Mouse (Mus musculus) right cerebral cortex, postnatal 36 days (tissue): Measurements from ENCODE around the gene Klhl10.
A peak's percentile ranks its signal among the peaks of the same experiment; 100 is the strongest.

Experiments
- DNase-seq, 2 experiments: peaks; one replicate each; pipeline ENCODE4 v3.0.0; 2022; ENCODE audit warnings: low spot score in 2 of 2, mixed read lengths in 1 of 2

Klhl10 gene

DNA sequence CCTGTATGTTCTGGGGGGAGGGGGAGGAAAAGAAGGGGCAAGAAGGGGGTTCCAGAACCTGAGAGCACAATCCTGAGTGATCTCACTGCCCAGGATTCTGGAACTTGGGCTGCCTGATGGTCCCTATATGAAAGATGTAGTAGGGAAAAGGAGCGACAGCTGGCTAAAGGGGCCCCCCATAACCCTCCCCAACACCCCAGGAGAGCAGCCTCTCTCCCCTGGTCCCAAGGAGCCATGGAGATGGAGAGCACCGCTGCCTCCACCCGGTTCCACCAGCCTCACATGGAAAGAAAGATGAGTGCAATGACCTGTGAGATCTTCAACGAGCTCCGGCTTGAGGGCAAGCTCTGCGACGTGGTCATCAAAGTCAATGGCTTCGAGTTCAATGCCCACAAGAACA, at the start of gene Klhl10, which contains the start of gene Nt5c3b:
Gene Klhl10, plus strand, starts transcription at position 121 of the 400 bp plus-strand sequence.
Gene Nt5c3b, minus strand, starts transcription at position 12 of the 400 bp plus-strand sequence.
- DNase-seq = no peak

DNA sequence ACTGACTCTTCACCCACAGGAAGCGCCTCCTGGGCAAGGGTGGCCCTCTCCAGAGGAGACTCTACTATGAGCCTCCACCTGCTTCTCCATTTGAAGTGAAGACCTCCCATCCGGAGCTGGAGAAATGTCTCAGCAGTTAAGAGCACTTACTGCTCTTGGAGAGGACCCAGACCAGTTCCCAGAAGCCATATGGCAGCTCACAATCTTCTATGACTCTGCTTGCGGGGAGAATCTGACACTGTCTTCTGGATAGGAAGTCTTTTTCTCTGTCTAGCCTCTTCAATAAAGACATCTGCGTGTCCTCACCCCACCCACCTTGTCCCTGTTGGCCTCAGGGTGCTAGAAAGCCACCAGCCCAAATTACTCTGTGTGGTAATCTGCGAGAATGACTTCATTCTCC, 48.8 kb upstream of the Klhl10 start:
- no peak for DNase-seq

DNA sequence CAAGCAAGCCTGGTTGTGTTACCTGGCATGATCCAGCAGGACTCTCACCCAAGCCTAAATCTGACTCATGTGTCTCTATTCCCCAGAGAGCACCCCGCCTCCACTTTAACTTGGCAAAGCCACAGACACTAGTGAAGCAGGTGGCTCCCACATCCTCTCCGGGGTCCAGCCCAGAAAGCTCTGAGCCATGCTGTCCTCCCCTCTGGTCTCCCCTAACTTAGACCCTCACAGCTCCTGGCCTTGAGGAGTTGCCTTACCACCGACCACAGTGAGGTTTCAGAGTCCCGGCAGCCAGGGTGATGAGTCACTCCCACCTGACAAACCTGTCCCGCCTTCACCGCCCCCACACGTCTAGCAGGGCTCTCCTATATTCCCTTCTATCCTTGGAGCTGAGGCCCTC, 48.0 kb upstream of the Klhl10 start:
- DNase-seq = no peak

DNA sequence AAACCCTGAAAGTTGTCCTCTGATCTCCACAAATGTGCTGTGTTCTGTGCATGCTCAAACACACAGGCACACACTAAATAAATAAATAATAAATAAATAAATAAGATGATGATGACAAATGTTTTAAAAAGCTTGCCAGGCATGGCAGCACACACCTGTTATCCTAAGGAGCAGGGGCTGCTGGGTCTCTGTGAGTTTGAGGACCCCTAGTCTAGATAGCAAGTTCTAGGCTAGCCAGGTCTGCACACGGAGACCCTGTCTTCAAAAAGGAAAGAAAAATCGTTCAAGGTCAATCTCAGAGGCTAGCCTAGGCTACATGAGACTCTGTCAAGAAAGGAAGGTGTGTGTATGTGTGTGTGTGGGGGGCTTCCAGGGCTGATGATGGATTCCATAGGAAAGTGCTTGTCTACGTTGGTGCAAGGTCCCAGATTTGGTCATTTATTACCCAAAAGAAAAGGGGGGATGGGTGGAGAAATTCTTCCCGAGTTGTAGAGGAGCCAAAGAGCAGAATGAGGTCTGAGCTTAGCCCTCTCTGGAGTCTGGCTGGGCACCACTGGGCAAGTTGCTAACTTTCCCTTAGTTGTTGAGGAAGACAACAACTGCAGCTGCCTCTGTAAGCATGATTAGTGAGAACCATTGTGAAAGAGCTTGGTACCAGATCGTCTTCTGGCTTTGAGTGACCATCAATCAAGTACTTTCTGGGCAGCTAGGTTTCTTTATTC, 47.2 kb upstream of the Klhl10 start:
- DNase-seq = no peak

DNA sequence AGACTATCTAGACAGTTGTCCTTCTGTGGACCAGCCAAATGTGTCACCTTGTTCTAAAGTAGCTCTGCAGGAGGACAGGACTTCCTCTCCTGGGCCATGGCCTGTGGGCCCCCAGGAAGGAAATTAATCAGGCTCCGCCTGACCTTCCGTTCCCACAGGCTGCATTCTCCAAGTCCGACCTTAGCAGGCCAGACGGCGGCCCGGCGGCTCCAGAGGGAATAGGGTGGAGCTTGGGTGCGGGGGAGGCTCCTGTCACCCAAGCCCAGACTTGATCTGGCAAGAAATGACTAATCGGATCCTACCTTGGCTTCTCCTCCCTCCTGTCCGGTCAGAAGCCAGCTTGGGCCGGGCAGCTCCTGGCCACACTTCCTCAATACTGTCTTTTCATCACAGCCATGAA, 46.5 kb upstream of the Klhl10 start:
- no peak for DNase-seq

DNA sequence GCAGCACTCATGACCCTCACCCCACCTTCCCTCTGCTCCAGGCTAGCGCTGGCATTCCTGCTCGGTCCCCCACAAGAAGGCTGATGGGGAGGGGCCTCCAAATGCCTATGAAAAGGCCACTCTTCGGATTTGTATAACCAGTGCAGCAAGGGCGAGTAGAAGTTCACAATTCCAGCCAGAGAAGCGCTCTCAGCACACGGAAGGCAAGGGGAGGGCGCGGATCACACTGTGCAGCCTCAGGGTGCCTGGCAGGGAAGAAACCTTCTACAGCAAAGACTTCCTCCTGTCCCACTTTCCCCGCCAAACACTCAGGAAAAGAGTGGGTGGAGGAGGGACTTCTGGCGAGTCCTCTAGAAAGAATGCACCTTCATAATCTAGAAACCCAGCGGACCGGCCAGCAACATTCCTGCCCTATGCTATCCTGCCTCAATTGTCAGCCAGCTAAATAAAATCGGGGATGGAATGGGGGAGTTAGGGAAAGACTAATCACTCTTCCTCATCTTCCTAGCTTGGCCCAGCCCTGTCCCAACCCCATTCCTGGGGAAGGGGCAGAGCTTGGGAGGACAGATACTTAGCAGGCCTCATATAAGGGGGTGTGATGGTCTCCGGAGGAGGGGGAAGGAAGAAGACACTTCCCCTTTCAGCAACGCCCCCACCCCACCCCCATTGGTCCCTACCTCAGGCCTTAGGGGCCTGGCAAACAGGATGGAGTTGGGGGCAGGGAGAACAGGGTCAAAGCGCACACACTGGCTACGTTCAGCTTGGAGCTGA, 45.7 kb upstream of the Klhl10 start:
- peak in 1 of 2 experiments; percentile 38 for DNase-seq

DNA sequence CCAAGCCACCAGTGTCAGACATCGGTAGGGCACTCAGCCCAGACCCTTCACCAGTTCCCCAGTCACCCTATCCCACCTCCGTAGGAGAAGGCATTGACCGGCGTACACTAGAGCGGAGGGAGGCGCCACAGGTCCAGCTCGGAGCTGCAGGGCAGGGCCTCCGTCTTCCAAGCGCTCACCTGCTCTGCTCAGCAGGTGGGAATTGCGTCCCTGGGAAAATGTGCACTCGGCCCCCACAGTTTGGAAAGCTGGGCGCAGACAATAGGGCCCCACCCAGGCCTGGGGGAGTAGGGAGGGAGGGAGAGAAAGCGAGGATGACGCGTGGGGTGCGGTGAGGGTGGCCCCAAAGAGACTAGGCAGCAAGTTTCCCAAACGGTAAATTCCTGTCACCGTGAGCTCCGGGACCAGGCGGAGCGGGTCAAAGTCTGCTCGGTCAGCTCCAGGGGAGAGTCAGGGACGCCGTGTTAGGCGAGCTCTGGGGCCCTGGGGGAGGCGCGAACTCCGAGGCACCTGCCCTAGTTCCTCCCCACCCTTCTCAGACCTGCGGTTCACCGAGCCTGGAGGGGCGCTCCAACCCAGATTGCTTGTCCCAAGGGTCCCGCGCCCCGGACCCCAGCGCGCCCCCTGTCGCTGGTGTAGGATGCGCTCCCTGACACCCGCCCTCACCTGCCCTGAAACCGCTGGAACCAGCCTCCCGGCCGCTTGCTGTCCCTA, 44.7 kb upstream of the Klhl10 start:
- peak in 1 of 2 experiments; percentile 14 for DNase-seq

DNA sequence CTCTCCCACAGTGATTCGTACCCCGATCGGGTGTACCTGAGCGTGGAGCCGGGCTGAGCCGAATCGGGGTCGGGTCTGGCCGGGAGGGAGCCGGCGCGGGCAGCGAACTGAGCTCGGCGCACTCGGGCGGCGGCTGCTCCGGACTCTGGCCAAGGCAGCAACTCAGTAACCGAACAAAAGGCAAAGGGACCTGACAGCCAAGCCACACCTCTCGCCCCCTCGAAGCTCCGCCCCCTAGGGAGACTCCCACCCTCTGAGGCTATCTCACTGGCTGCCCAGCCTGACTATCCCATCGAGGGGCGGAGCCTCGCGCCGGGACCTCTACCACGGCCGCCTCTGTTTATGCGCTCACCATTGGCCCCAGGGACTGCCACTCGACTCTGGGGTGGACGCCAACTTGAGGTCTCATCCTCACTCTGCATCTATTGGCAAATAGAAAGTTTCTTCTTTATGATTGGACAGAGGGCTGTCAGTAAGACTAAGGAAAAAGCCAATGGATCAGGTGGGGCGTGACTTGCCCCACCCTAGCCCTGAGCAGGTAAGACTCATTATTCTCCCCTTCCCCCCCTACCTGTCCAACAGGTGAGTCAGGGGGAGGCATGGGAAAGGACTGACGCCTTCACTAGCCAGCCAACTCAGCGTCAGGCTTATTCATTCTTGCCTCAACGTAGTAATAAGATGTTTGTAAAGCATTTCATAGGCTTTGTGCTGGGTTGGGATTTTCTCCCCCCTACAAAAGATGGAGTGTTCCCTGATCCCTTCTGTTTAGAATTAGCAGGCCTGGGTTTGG, 43.9 kb upstream of the Klhl10 start, which contains the start of gene Jup:
Gene Jup, minus strand, starts transcription at position 164 of the 790 bp plus-strand sequence.
- peak; percentile 100 for DNase-seq

DNA sequence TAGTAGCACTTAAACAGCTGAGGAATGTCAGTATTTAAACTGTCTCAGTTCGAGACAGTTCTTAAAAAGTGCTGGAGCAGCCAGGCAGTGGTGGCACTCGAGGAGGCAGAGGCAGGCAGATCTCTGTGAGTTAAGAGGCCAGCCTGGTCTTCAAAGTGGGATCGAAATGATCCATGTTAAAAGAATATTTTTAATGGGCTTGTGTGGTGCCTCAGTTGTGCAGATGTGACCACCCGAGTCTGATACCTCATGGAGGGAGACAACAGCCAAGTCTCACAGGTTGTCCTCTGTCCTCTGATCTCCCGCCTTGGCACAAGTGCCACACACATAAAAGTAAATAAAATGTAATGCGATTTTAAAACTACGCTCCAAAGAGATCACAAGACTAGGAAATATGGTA, 43.2 kb upstream of the Klhl10 start:
- DNase-seq = no peak

DNA sequence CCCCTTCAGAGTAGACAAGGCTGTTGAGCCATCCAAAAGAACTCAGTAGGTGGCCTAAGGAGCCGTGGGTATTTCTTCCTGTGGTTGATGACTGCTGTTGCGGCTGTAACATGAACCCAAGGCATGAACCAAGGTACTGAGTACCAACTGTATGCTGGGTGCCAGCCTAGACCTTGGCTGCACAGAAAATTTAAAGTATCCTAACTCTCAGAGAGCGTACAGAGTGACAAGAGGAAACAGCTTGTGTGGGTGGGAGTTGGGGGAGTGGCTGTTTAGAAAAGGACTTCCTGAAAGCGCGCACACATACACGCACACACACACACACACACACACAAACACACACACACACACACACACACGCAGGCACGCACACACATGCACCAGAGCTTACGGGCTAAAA, 42.4 kb upstream of the Klhl10 start:
- no peak for DNase-seq

DNA sequence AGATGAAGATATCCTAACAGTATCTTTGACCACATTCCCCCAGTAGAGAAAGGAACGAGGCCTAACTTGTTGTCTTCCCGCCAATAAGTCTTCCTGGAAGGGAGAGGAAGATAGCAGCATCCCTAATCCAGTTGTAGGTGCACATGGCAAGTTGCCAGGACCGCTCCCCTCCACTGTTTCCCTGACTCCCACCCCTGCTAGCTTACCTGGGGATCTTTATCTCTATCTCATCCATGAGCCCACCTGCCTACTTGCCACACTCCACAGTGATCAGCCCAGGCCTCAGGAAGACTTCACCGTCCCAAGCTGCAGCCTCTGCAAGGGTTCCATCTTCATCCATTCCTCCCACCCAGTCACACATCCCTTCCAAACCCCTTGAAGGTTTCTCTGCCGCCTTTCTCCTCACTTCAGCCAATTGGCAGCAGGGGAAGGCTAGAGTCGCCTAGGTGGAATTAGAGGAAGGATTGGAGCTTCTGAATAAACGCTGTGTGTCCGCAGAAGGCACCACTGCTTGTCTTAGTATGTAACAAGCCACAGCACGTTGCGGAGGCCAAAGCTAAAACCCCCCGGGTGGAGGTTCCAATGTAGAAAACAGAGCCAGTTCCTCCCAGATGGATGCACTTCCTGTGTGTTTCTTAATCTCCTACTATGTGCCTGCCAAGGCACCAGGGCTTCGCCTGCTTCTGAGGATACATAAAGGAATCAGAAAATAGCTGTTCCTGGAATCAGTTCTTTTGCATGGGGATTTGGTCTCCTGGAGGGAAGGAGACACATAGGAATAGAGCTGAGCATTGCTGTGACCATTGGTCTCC, 41.8 kb upstream of the Klhl10 start:
- DNase-seq = no peak

DNA sequence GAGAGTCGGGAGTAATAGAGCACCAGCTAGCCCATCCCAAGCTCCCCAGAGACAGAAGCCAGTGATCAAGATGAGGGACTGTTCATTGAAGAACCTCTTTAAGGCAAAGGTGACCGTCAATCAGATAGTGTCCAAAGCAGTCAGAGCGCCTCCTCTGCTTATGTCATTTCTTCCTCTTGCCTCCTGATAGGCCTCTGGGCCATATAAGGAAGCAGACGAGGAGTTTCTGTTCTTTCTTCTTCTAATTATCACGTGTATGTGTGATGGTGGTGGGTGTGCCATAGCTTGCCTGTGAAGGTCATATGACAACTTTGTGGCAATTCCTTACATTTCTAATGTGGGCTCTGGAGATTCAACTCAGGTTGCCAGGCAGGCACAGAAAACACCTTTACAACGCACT, 40.9 kb upstream of the Klhl10 start:
- DNase-seq = no peak

DNA sequence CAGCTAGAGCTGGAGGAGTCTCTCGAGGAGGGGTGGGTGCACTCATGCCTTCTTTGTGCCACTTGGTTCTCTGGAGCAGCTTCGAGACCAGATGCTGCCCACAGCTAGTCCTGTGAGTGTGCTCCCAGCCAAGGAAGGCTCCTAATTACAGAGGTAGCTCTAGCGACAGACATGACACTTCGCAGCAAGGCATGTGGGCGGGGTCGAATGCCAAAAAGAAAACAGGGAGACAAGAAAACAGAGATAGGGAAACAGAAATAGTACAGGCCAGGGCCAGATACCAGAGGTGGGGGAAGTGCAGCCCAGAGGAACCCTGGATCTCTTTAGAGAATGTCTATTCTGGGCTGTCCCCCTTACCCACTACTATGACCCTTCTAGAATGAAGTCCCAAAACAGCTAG, 39.5 kb upstream of the Klhl10 start:
- no peak for DNase-seq

DNA sequence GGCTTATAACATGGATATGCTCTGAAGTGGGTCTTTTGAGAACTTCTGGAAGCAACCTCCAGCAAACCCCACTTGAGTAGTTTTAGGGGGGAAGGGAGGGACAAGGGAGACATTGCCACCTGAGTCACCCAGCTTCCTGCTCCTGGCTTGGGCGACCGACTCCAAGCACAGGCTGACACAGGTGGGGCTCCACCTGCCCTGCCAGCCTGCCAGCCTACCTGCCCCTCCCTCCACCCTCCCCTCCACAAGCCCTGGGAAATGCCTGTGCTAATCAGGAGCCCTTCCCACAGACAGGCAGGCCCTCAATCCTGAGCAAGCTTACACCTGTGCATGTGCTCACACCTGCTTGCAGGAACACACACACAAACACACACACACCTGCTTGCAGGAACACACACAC, 39.0 kb upstream of the Klhl10 start:
- DNase-seq = no peak

DNA sequence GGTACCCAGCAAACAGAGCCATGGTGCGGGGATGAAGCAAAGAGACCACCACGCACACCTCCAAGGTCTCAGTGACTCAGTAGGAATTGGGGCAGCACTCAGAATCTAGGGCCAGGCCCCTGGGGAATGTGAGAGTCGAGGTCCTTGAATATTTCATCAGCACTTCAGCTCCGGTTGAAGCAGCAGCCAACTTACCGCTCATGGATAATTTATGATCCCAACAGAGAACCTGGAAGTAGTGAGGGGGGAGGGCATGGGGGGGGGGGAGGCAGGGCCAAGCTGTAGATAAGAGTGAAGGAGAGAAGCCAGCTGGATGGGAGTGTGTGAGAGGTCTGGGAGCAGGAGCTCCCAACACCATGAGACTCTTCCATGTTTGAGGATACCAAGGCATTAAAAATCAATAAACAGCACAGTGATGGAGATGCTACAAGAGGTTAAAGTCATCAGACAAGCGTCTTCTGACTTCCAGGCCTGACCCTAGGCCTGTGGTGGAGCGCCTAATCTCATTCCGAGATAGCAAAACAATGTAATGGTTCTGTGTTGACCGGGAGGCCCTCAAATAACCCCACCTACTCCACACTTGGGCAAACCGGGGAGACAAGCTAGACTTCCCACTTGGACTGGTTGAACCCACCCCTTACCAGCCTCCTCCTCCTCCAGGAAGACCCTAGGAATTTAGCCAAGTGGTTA, 38.1 kb upstream of the Klhl10 start:
- DNase-seq = no peak

DNA sequence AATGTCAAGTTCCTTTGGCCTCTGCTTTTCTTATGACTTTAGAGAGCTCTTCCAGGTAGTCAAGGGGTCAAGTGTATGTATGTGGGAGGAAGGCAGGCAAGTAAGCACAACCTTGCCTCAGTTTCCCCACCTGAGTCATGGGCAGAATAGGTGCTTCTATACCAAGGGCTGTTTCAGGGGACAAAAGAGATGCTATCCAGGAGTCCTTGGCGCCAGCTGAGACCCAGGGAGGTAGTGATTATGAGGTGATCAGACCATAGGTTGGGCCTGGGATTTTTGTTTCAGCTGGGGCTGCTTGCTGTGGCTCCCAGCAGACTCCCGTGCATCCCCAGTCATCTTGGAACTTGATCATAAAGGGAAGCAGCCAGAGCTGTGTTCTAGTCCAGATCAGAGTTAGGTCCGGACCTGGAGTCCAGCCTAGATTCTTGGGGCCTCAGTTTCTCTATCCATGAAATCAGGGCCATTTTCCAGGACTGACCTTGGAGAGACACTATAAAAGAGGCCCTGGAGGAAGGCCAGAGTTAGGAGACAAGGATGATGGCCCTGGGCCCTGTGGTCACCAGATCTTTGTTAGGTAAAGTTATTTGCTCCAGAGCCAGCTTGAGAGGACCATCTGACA, 37.2 kb upstream of the Klhl10 start:
- no peak for DNase-seq

DNA sequence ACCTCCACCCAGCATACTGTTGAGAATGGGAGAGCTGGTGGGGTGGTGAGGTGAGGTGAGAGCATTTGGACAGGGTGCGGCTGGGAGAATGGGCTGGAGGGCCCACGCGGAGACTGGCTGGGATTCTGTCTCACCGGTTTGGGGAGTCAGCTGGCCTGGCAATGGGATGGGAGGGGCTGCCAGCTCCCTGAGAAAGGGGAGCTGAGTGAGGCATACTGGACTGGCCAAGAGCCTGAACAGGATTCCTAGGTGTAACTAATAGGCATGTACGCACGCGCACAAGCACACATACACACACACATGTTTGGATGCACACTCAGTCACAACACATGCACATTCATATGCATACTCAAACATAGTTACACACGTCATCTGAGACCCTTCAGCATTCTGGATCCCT, 35.4 kb upstream of the Klhl10 start:
- DNase-seq = no peak

DNA sequence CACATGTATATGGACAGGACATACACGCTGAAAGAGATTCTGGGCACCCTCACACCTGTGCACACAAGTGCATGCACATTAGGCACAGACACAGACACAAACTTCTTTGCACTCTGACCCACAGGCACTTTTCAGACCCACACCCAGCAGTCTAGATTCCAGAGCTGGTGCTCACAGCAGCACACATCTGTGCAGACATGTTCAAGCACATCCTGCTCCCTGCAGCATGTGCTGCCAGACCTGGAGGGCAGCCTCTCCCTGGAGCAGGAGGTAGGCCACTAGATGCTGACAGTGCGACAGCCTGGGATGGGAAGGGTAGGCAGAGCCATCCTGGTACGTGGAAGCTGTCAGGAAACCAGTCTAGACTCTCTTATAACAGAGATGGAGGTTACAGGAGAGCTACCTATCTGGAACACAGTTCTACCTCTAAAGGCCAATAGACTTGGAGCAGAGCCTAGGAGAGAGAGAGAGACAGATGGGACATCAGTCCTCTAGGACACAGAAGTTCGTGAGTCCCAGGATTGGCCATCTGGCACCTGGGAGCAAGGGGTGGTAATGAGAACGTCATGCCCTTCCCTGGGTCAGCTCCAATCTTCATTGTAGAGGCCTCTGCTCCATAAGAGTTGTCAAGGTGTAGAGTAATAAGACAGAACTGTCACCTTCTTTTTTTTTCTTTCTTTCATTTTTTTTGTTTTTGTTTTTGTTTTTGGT, 34.6 kb upstream of the Klhl10 start:
- no peak for DNase-seq
